Mouse (Mus musculus): Measurements from ENCODE around the gene Slc24a4.

- TF ChIP-seq CTCF (IDR thresholded peaks at IDR 0.05) (no peak), EP300 (IDR thresholded peaks at IDR 0.05) (no peak)
Observed at GRCm38 (mm10) chr12:102270776-102271405, 142.4 kb downstream of the Slc24a4 start.

All from lung, postnatal 0 days (tissue).